Mouse (Mus musculus): Measurements from ENCODE around the gene Romo1.
"Not testable (repeated sequence)": the region's sequence is repeated elsewhere in the genome, so short reads cannot be mapped to it uniquely, and the experiment has no call there.

Romo1 gene

GRCm38 (mm10) chr2:156179796-156180093, 35.9 kb downstream of the Romo1 start:
- no peak for DNase-seq (ENCODE audit: low spot score)

DNA sequence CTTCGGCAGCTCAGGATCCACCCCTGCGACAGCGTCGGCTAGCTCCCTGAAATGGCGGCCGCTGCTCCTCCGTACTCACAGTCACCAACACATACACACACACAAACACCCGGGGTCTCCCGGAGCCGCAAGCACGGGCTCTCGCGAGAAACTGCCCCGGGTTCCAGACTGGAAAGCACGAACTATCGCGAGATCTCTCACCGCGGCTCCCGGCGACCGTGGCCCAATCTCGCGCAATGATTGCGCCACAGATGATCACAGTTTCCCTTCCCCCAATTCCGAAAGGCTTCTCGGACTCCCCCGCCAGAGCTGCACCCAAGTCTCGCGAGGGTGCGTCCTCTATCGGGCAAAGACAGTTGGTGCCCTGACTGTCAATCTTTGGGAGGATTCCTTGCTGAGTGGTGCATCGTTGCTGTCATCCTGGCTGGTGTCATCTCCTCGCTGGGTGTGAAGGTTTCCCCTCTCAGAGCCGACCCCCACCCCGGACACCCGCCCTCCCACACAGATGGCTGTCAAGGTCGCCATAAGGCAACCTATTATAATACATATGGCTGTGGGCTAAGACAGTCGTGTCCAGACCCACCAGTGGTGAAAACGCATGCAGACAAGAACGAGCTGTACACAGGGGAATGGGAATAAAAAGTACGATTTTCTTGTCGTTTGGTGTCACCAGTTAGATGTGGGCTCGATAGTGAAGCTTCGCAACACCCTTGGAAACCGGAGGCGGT, 36.4 kb downstream of the Romo1 start, which contains the start of gene Rbm39:
TSS of gene Rbm39 (minus strand) at position 145 of the 728 bp plus-strand sequence.
- peak; percentile 100 for DNase-seq (ENCODE audit: low spot score)

- no peak for DNase-seq (ENCODE audit: low spot score)
Observed at GRCm38 (mm10) chr2:156180824-156181590, 37.2 kb downstream of the Romo1 start.

GRCm38 (mm10) chr2:156181592-156181991, 37.8 kb downstream of the Romo1 start:
- DNase-seq (ENCODE audit: low spot score) = no peak

GRCm38 (mm10) chr2:156189241-156189640, 45.4 kb downstream of the Romo1 start:
- DNase-seq (ENCODE audit: low spot score) = not testable (repeated sequence)

DNA sequence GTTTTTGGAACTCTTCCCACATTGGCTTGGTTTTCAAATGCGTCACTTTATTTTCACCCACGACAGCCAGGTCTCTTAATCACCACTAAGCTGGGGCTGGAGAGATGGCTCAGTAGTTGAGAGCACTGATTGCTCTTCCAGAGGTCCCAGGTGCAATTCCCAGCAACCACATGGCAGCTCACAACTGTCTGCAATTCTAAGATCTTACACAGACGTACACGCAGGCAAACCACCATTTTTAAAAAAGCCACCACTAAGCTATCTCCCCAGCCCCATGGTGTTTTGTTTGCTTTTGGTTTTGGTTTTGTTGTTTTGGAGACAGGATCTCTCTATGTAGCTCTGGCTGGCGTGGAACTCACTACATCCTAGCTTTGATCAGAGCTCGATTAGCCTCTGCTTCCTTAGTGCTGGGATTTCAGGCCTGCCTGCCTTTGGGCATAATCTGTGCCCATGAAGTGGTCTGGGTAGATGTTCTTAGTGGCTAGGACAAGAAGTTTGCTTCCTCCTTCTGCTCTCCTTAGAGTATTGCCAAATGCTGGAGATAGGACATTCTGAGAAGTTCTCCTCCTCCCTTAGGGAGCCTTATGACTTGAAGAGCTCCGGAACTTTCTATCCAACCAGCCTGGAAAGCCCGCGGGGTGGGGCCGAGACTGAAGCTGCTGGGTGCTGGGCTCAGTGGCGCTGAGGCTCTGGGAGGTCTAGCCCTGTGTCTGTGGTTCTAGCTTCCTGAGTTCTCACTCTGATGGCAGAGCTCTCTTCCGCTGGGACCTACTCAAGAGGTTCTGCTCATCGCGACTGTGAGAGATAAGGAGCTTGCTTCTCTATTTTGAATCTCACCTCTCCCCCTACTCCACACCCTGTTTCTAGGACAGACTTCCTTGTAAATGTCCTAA, 46.4 kb downstream of the Romo1 start:
- no peak for DNase-seq (ENCODE audit: low spot score)

GRCm38 (mm10) chr2:156191540-156191939, 47.7 kb downstream of the Romo1 start:
- no peak for DNase-seq (ENCODE audit: low spot score)

GRCm38 (mm10) chr2:156192068-156192467, 48.2 kb downstream of the Romo1 start:
- DNase-seq (ENCODE audit: low spot score) = no peak

DNA sequence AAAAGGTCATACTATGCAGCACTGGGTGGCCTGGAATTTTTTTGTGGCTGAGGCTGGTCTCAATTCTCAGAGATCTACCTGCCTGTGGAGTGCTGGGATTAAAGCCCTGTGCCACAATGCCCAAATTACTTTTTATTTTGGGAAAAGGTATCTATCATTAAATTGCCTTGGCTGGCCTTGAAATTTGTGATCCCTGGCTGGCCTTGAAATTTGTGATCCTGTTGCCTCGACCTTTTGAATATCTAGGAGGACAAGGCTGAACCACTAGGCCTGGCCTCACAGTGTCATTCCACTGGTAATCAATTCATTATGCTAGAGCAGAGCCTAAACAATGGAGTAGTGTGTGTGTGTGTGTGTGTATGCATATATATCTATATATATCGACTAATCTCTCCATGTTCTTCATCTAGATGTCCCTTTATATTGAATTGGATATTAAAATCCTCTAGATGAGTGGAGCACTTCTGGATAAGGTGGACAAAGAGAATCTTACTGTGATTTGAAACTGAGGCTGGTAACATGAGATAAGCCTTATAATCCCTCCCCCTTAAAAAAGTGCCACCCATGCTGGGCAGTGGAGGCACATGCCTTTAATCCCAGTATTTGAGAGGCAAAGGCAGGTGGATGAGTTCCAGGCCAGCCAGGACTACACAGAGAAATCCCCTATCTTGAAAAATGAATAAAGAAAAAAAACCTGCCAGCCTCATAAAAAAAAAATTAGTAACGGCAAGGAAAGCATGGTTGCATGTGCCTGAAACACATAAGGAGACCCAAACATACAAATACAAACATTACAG, 49.4 kb downstream of the Romo1 start:
- no peak for DNase-seq (ENCODE audit: low spot score)

- no peak for DNase-seq (ENCODE audit: low spot score)
Observed at GRCm38 (mm10) chr2:156194571-156194970, 50.7 kb downstream of the Romo1 start.

Measured in ovary, postnatal 10 days (tissue).